ENCODE assay signal across 8 mouse cellular contexts in the genomic region with DNA sequence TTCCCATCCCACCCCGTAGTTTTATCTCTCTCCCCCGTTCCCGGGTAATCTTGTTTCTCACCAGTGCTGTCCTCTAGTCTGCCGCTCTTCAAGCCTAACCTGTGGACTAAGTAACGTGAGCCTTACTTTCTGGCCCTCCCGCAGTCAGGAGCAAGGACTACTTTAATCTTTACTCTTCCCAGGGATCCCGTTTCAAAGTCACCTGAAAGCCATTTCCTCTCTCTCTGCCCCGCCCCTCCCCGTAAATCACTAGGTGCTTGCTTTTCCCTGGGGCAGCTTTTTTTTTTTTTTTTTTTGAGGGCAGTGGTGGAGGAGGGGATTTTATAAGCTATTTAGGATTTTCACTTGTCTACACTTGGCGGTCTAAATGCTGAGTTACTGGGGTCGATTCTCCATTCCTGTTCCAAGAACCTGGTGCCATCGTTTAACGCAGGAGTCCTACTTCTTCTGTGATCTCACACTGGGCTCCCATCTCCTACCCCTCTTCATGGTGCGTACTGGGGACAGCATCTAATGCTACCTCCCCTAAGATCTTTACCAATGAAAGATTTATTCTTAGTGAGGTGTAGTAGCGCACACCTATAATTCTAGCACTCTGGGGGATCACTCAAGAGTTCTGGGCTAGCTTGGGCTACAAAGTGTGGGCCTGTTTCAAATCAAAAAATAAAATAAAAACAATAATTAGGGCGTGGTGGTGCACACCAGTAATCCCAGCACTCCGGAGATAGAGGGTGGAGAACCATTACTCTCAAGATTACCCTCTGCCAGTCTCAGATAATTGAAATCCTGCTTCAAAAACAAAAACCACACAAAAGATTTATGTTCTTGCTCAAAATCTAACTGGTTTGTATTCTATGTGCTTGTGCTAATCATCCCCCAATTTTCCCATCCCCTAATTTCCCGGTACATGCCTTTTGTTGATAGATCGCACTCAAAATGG. TPM values are rescaled to one million over a fixed set of nuclear protein-coding genes. Genes with fewer than 3 reads are reported as not detected.
DNase-seq lines count a peak whose midpoint lies in the region; ATAC-seq and TF ChIP-seq lines count a peak whose summit lies in the region.

No protein-coding gene starts in this region.

- no peaks in the 10 kb centered on the region for H3K36me3 ChIP-seq in hindbrain, postnatal 0 days (ENCODE audit: insufficient read depth, low read length)
- no peaks in the 10 kb centered on the region for H3K36me3 ChIP-seq in liver, postnatal 0 days (replicated peaks; ENCODE audit: insufficient read depth, low read length)

- no peak for TF ChIP-seq EP300 in liver, postnatal 0 days (IDR thresholded peaks at IDR 0.05; ENCODE audit: low read depth)

- peaks cover 34% of the 10 kb centered on the region for H3K4me1 ChIP-seq in bone marrow macrophage, adult 2 months (ENCODE audit: control insufficient read depth, insufficient read depth, low read length)
- H3K4me1 ChIP-seq in hindbrain, postnatal 0 days (ENCODE audit: insufficient read depth, low read length), result peaks cover 10% of the 10 kb centered on the region
- peaks cover 48% of the 10 kb centered on the region for H3K4me1 ChIP-seq in liver, postnatal 0 days (ENCODE audit: insufficient read depth)

- no peak for TF ChIP-seq CTCF in gastrocnemius, adult 2 months (IDR thresholded peaks at IDR 0.05)
- TF ChIP-seq CTCF in bone marrow macrophage, adult 2 months (IDR thresholded peaks at IDR 0.05; ENCODE audit: low read depth, low read length), result no peak
- TF ChIP-seq CTCF in hindbrain, postnatal 0 days (IDR thresholded peaks at IDR 0.05; ENCODE audit: low read depth), result no peak
- TF ChIP-seq CTCF in liver, postnatal 0 days (IDR thresholded peaks at IDR 0.05; ENCODE audit: low read depth), result no peak

- WGBS in hindbrain, postnatal 0 days, result 6% methylated on average over 19 of the region's 19 CpGs
- 6% methylated on average over 19 of the region's 19 CpGs for WGBS in liver, postnatal 0 days (ENCODE audit: insufficient replicate concordance)

- H3K9ac ChIP-seq in hindbrain, postnatal 0 days (replicated peaks; ENCODE audit: low read length), result no peak overlapping the region; the same call in 1 of the 2 replicates
- H3K9ac ChIP-seq in liver, postnatal 0 days (replicated peaks), result peak overlapping the region; percentile 83

- H3K27me3 ChIP-seq in hindbrain, postnatal 0 days (ENCODE audit: insufficient read depth, low read length), result peaks cover 32% of the 10 kb centered on the region
- peaks cover 23% of the 10 kb centered on the region for H3K27me3 ChIP-seq in liver, postnatal 0 days (ENCODE audit: insufficient read depth, low read length)

- peak overlapping the region; percentile 99 for H3K4me2 ChIP-seq in hindbrain, postnatal 0 days (ENCODE audit: low read depth, low read length)
- peak overlapping the region; percentile 89 for H3K4me2 ChIP-seq in liver, postnatal 0 days (ENCODE audit: low read depth, low read length)

- TF ChIP-seq POLR2A in bone marrow macrophage, adult 2 months (IDR thresholded peaks at IDR 0.05; ENCODE audit: borderline replicate concordance, low read depth, low read length), result no peak

- DNase-seq in gastrocnemius, adult 2 months, result no peak
- no peak for DNase-seq in gastrocnemius, postnatal 14 days
- no peak for DNase-seq in hindbrain, postnatal 0 days (ENCODE audit: low spot score)
- no peak for DNase-seq in liver, postnatal 0 days
- DNase-seq in gastrocnemius, postnatal 25 days, result no peak
- DNase-seq in adrenal gland, postnatal 36 days, result no peak
- no peak for DNase-seq in cerebellum, postnatal 25 days

- no peaks in the 10 kb centered on the region for H3K9me3 ChIP-seq in hindbrain, postnatal 0 days (ENCODE audit: low read length)
- H3K9me3 ChIP-seq in liver, postnatal 0 days (ENCODE audit: low read length), result no peaks in the 10 kb centered on the region

- ATAC-seq in hindbrain, postnatal 0 days, result no peak
- ATAC-seq in liver, postnatal 0 days, result no peak

- intact Hi-C loops in gastrocnemius, adult 2 months (cut with DNase I), result loop anchor here (5.0 kb wide), 1 partner anchor 35 kb away; no protein-coding TSS in a partner anchor
- intact Hi-C loops in gastrocnemius, postnatal 14 days (cut with DNase I; ENCODE audit: low total_unique reads), result no loop called here

- H3K27ac ChIP-seq in gastrocnemius, adult 2 months, result peak overlapping the region; percentile 93
- H3K27ac ChIP-seq in bone marrow macrophage, adult 2 months (ENCODE audit: insufficient read depth, low read depth, low read length), result no peak overlapping the region
- H3K27ac ChIP-seq in hindbrain, postnatal 0 days, result no peak overlapping the region
- peak overlapping the region; percentile 97 for H3K27ac ChIP-seq in liver, postnatal 0 days (ENCODE audit: low read depth)

- H3K4me3 ChIP-seq in gastrocnemius, adult 2 months, result peak overlapping the region; percentile 95
- peak overlapping the region; percentile 62 for H3K4me3 ChIP-seq in bone marrow macrophage, adult 2 months (ENCODE audit: insufficient read depth, low read length)
- H3K4me3 ChIP-seq in hindbrain, postnatal 0 days (ENCODE audit: low read length), result peak overlapping the region; percentile 59
- peak overlapping the region; percentile 77 for H3K4me3 ChIP-seq in liver, postnatal 0 days (ENCODE audit: low read depth, low read length)

RNA-seq across cellular contexts. Expression of gene Plekhg3, which starts 1.6 kb away (rescaled TPM):
- total RNA-seq in gastrocnemius, adult 2 months (2021), result 1 to 10 TPM; 5.3 to 6.1 TPM
- 10 to 100 TPM; 10.3 to 11.7 TPM for total RNA-seq in gastrocnemius, postnatal 14 days (2021)
- polyA plus RNA-seq in bone marrow macrophage, adult 2 months (2012; ENCODE audit: insufficient read depth, insufficient read length, missing spikeins), result 49.6 and 50.4 TPM in 2 replicates
- 5.4 and 6.8 TPM in 2 replicates for total RNA-seq in hindbrain, postnatal 0 days (2014; rRNA removed)
- polyA plus RNA-seq in hindbrain, postnatal 0 days (2015; fragmentation: Nextera tagmentation; extraction: Ambion mirVana), result 1.3 and 1.8 TPM in 2 replicates
- 3.3 and 3.7 TPM in 2 replicates for polyA plus RNA-seq in liver, postnatal 0 days (2015; fragmentation: Nextera tagmentation; extraction: Ambion mirVana)
- 1 to 10 TPM; 6.1 to 7.6 TPM for total RNA-seq in gastrocnemius, postnatal 25 days (2021)
- total RNA-seq in adrenal gland, postnatal 36 days (2021), result 10 to 100 TPM; 11.1 to 13.0 TPM

Comparison
In these comparisons a context has a peak if more than half of its experiments do, and no peak if none do; other contexts are left out.
1. H3K27ac ChIP-seq: peak in gastrocnemius, adult 2 months (single experiment) and liver, postnatal 0 days (single experiment); none in bone marrow macrophage, adult 2 months (single experiment) and hindbrain, postnatal 0 days (single experiment).
2. Peak in every context shown above with its lines, with median percentiles within 50 percentile points of each other: H3K4me3 ChIP-seq.